Mouse (Mus musculus): ENCODE measurements around the gene Asic3. TPM values are rescaled to one million over a fixed set of nuclear protein-coding genes. Genes with fewer than 3 reads are reported as not detected.

Gene Asic3
- polyA plus RNA-seq, 1 experiment, result not detected

- TF ChIP-seq CTCF (IDR thresholded peaks at IDR 0.05; ENCODE audit: low read depth, low read length) (no peak), POLR2A (IDR thresholded peaks at IDR 0.05; ENCODE audit: insufficient read depth, low read length) (no peak), EP300 (IDR thresholded peaks at IDR 0.05; ENCODE audit: insufficient read depth, low read depth, low read length) (no peak)
- Histone ChIP-seq H3K4me1 (ENCODE audit: control insufficient read depth, insufficient read depth, low read length) (peaks cover 2% of the 10 kb centered on the region), H3K4me3 (ENCODE audit: low read depth, low read length) (no peak overlapping the region), H3K27me3 (ENCODE audit: control insufficient read depth, insufficient read depth, low read length, poor library complexity, severe bottlenecking) (no peaks in the 10 kb centered on the region), H3K9ac (ENCODE audit: low read depth, poor library complexity, severe bottlenecking) (no peak overlapping the region), H3K27ac (ENCODE audit: insufficient read depth, low read length) (no peak overlapping the region), H3K9me3 (replicated peaks; ENCODE audit: control insufficient read depth, insufficient read depth, low read length, poor library complexity, severe bottlenecking) (no peaks in the 10 kb centered on the region), H3K36me3 (ENCODE audit: control insufficient read depth, insufficient read depth, low read length, poor library complexity, severe bottlenecking) (no peaks in the 10 kb centered on the region)
These were observed 33.4 kb downstream of the Asic3 start for GRCm38 (mm10) chr5:24446630-24447029.

- peaks cover 2% of the 10 kb centered on the region for H3K4me1 ChIP-seq (ENCODE audit: control insufficient read depth, insufficient read depth, low read length)
- peak within 1 kb of the TSS; percentile 63 for H3K4me3 ChIP-seq (ENCODE audit: low read depth, low read length)
- no peaks in the 10 kb centered on the region for H3K36me3 ChIP-seq (ENCODE audit: control insufficient read depth, insufficient read depth, low read length, poor library complexity, severe bottlenecking)
- H3K9me3 ChIP-seq (replicated peaks; ENCODE audit: control insufficient read depth, insufficient read depth, low read length, poor library complexity, severe bottlenecking), result no peaks in the 10 kb centered on the region
- TF ChIP-seq EP300 (IDR thresholded peaks at IDR 0.05; ENCODE audit: insufficient read depth, low read depth, low read length), result 0 out of 2 replicates have a peak, but pooled peaks have one; percentile 50
- TF ChIP-seq POLR2A (IDR thresholded peaks at IDR 0.05; ENCODE audit: insufficient read depth, low read length), result no peak
- no peak for TF ChIP-seq CTCF (IDR thresholded peaks at IDR 0.05; ENCODE audit: low read depth, low read length)
- H3K27me3 ChIP-seq (ENCODE audit: control insufficient read depth, insufficient read depth, low read length, poor library complexity, severe bottlenecking), result no peaks in the 10 kb centered on the region
- H3K27ac ChIP-seq (ENCODE audit: insufficient read depth, low read length), result no peak within 1 kb of the TSS
- H3K9ac ChIP-seq (ENCODE audit: low read depth, poor library complexity, severe bottlenecking), result peak within 1 kb of the TSS; percentile 60
These were observed 34.6 kb downstream of the Asic3 start, which contains the start of gene Tmub1 for GRCm38 (mm10) chr5:24447624-24448298. Tmub1 (minus strand) TSS chr5:24447854.

- no peak for TF ChIP-seq EP300 (IDR thresholded peaks at IDR 0.05; ENCODE audit: insufficient read depth, low read depth, low read length)
- no peak for TF ChIP-seq POLR2A (IDR thresholded peaks at IDR 0.05; ENCODE audit: insufficient read depth, low read length)
- Histone ChIP-seq H3K9me3 (replicated peaks; ENCODE audit: control insufficient read depth, insufficient read depth, low read length, poor library complexity, severe bottlenecking) (no peaks in the 10 kb centered on the region), H3K9ac (ENCODE audit: low read depth, poor library complexity, severe bottlenecking) (peak overlapping the region; percentile 95), H3K27me3 (ENCODE audit: control insufficient read depth, insufficient read depth, low read length, poor library complexity, severe bottlenecking) (no peaks in the 10 kb centered on the region), H3K4me1 (ENCODE audit: control insufficient read depth, insufficient read depth, low read length) (peaks cover 6% of the 10 kb centered on the region), H3K4me3 (ENCODE audit: low read depth, low read length) (peak overlapping the region; percentile 53), H3K27ac (ENCODE audit: insufficient read depth, low read length) (no peak overlapping the region), H3K36me3 (ENCODE audit: control insufficient read depth, insufficient read depth, low read length, poor library complexity, severe bottlenecking) (no peaks in the 10 kb centered on the region)
These were observed 38.3 kb downstream of the Asic3 start for GRCm38 (mm10) chr5:24451264-24452029.

GRCm38 (mm10) chr5:24452030-24452690 lies 39.0 kb downstream of the Asic3 start, which contains the start of gene Agap3:
Agap3 (plus strand) TSS chr5:24452177.
- Histone ChIP-seq H3K4me1 (ENCODE audit: control insufficient read depth, insufficient read depth, low read length) (peaks cover 6% of the 10 kb centered on the region), H3K9me3 (replicated peaks; ENCODE audit: control insufficient read depth, insufficient read depth, low read length, poor library complexity, severe bottlenecking) (no peaks in the 10 kb centered on the region)

GRCm38 (mm10) chr5:24452691-24453233 lies 39.6 kb downstream of the Asic3 start:
- TF ChIP-seq EP300 (IDR thresholded peaks at IDR 0.05; ENCODE audit: insufficient read depth, low read depth, low read length), result no peak
- TF ChIP-seq CTCF (IDR thresholded peaks at IDR 0.05; ENCODE audit: low read depth, low read length), result no peak
- no peak for TF ChIP-seq POLR2A (IDR thresholded peaks at IDR 0.05; ENCODE audit: insufficient read depth, low read length)
- Histone ChIP-seq H3K36me3 (ENCODE audit: control insufficient read depth, insufficient read depth, low read length, poor library complexity, severe bottlenecking) (no peaks in the 10 kb centered on the region), H3K4me1 (ENCODE audit: control insufficient read depth, insufficient read depth, low read length) (peaks cover 6% of the 10 kb centered on the region), H3K27me3 (ENCODE audit: control insufficient read depth, insufficient read depth, low read length, poor library complexity, severe bottlenecking) (no peaks in the 10 kb centered on the region), H3K9me3 (replicated peaks; ENCODE audit: control insufficient read depth, insufficient read depth, low read length, poor library complexity, severe bottlenecking) (no peaks in the 10 kb centered on the region), H3K27ac (ENCODE audit: insufficient read depth, low read length) (no peak overlapping the region), H3K4me3 (ENCODE audit: low read depth, low read length) (peak overlapping the region; percentile 79), H3K9ac (ENCODE audit: low read depth, poor library complexity, severe bottlenecking) (peak overlapping the region; percentile 95)

More at GRCm38 (mm10) chr5:24452030-24452690, 39.0 kb downstream of the Asic3 start, which contains the start of gene Agap3:
- no peak for TF ChIP-seq CTCF (IDR thresholded peaks at IDR 0.05; ENCODE audit: low read depth, low read length)
- TF ChIP-seq EP300 (IDR thresholded peaks at IDR 0.05; ENCODE audit: insufficient read depth, low read depth, low read length), result no peak
- TF ChIP-seq POLR2A (IDR thresholded peaks at IDR 0.05; ENCODE audit: insufficient read depth, low read length), result no peak
- Histone ChIP-seq H3K27me3 (ENCODE audit: control insufficient read depth, insufficient read depth, low read length, poor library complexity, severe bottlenecking) (no peaks in the 10 kb centered on the region), H3K36me3 (ENCODE audit: control insufficient read depth, insufficient read depth, low read length, poor library complexity, severe bottlenecking) (no peaks in the 10 kb centered on the region), H3K9ac (ENCODE audit: low read depth, poor library complexity, severe bottlenecking) (peak within 1 kb of the TSS; percentile 95), H3K4me3 (ENCODE audit: low read depth, low read length) (peak within 1 kb of the TSS; percentile 79), H3K27ac (ENCODE audit: insufficient read depth, low read length) (no peak within 1 kb of the TSS)
